Mouse (Mus musculus) ovary, adult 2 months (tissue): ENCODE data around the gene Trim2. TPM values are rescaled to one million over a fixed set of nuclear protein-coding genes. Genes with fewer than 3 reads are reported as not detected.

Experiments used
- polyA plus RNA-seq: library from polyadenylated mRNA; depleted of rRNA; stranded (reverse); fragments of >200 nt; gene quantifications from 2 replicates; pipeline ENCODE4 v1.2.3, GENCODE M21; 2012; rRNA removed

Gene Trim2
- polyA plus RNA-seq = 35.2 and 42.3 TPM in 2 replicates

GRCm38 (mm10) chr3:84306777-84307176, at the start of gene Trim2:
Gene Trim2, minus strand, starts transcription at chr3:84306877.

GRCm38 (mm10) chr3:84173581-84174154, 133.0 kb downstream of the Trim2 start, which contains the start of gene Gm6525:
Gene Gm6525, plus strand, starts transcription at chr3:84174104.

DNA sequence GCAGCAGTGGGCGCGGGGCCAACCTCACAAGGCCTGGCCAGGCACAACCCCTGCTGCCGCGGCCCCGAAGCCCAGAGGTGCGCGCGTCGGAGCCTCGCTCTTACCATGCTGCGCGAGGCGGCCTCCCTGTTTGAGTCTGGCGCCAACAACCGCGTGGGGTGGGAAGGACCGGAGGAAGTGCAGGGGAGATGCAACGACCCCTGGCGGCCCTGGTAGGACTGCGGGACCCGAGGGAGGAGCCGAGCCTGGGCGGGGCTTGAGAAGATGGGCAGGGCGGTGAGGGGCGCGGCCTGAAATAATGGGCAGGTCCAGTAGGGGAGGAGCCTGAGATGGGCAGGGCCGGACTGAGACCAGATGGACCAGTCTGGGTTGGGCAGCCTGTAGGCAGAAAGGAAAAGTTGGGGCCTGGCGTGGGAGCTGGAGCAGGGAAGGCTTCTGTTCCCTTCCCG, 151.1 kb downstream of the Trim2 start, which contains the start of gene Mnd1:
TSS of gene Mnd1 (minus strand) at position 229 of the 449 bp plus-strand sequence.

Other genes with a start within 250 kb of the Trim2 start
- gene Mnd1, start 151.1 kb downstream of the Trim2 start, polyA plus RNA-seq = 0.17 and 0.44 TPM in 2 replicates
- not detected in 2 replicates for gene Gm6525, start 132.8 kb downstream of the Trim2 start, polyA plus RNA-seq
- 9.8 and 11.5 TPM in 2 replicates for gene Fhdc1, start 173.6 kb upstream of the Trim2 start, polyA plus RNA-seq